Mouse (Mus musculus) heart, postnatal 0 days (tissue): ENCODE measurements around the gene Fhad1. TPM values are rescaled to one million over a fixed set of nuclear protein-coding genes. Genes with fewer than 3 reads are reported as not detected.
A peak's percentile ranks its signal among the peaks of the same experiment; 100 is the strongest.

ENCODE experiments used
- ATAC-seq: fragments of 200-750 bp; cut with Nextera tagmentation; 2 replicates; pipeline ENCODE4 v1.8.0; 2017; ENCODE audit warnings: low read depth, moderate number of reproducible peaks, moderate library complexity; ENCODE audit not compliant: insufficient read depth
- DNase-seq: peaks from one replicate; pipeline ENCODE4 v3.0.0-alpha.2; 2016; ENCODE audit warnings: low spot score
- H3K27ac ChIP-seq: fragments of 300-500 bp; sonication (generic); 2 replicates; pipeline ENCODE4 v1.5.1; 2014; ENCODE audit warnings: low read depth, mild to moderate bottlenecking
- H3K27me3 ChIP-seq: fragments of 300-500 bp; sonication (generic); 2 replicates; pipeline ENCODE4 v1.6.1; 2014; ENCODE audit warnings: low read length, mixed read lengths; ENCODE audit not compliant: control insufficient read depth, insufficient read depth
- H3K36me3 ChIP-seq: fragments of 300-500 bp; sonication (generic); replicated peaks from 2 replicates; pipeline ENCODE4 v1.6.1; 2014; ENCODE audit warnings: low read length, mixed read lengths; ENCODE audit not compliant: control insufficient read depth, insufficient read depth
- H3K4me1 ChIP-seq: fragments of 300-500 bp; sonication (generic); 2 replicates; pipeline ENCODE4 v1.6.1; 2014; ENCODE audit warnings: antibody characterized with exemption; ENCODE audit not compliant: control insufficient read depth, insufficient read depth
- H3K4me2 ChIP-seq: fragments of 300-500 bp; sonication (generic); 2 replicates; pipeline ENCODE4 v1.6.1; 2014; ENCODE audit warnings: low read depth, mild to moderate bottlenecking, low read length, moderate library complexity
- H3K4me3 ChIP-seq: fragments of 300-500 bp; sonication (generic); 2 replicates; pipeline ENCODE4 v1.5.1; 2014; ENCODE audit warnings: low read depth, low read length
- H3K9ac ChIP-seq: fragments of 300-500 bp; sonication (generic); replicated peaks from 2 replicates; pipeline ENCODE4 v1.6.1; 2014; ENCODE audit warnings: low read depth, low read length, mixed read lengths
- H3K9me3 ChIP-seq: fragments of 300-500 bp; sonication (generic); replicated peaks from 2 replicates; pipeline ENCODE4 v1.6.1; 2016; ENCODE audit warnings: low read length; ENCODE audit not compliant: control insufficient read depth
- CTCF ChIP-seq: IDR thresholded peaks from 2 replicates; pipeline ENCODE4 v1.5.1; 2016; ENCODE audit warnings: antibody characterized with exemption, control low read depth, low read depth
- EP300 ChIP-seq: IDR thresholded peaks from 2 replicates; pipeline ENCODE4 v1.6.1; 2016; ENCODE audit warnings: antibody characterized with exemption, low read depth
- WGBS: fragments of 180-500 bp; shearing (Covaris S2); extraction: QIAGEN DNeasy Blood & Tissue Kit; methylation state at CpG from one replicate; pipeline ENCODE4 v1.1.7; 2014; 5-methylcytosine and 5-hydroxymethylcytosine counted together
- polyA plus RNA-seq: library from polyadenylated mRNA; unstranded; fragments of >200 nt; fragmentation: Nextera tagmentation; extraction: Ambion mirVana; gene quantifications from 2 replicates; pipeline ENCODE4 v1.2.1, GENCODE M21; 2015
- total RNA-seq: library from RNA; depleted of rRNA; stranded (reverse); fragments of >200 nt; gene quantifications from 2 replicates; pipeline ENCODE4 v1.2.3, GENCODE M21; 2014; ENCODE audit warnings: low replicate concordance

The Fhad1 gene
- total and polyA plus RNA-seq, 2 experiments from 2014 or later: 2.7 TPM; not detected in 1

GRCm38 (mm10) chr4:141941289-141941688 lies 73.6 kb downstream of the Fhad1 start:
- no peaks in the 10 kb centered on the region for H3K27me3 ChIP-seq
- DNase-seq (no peak), ATAC-seq (no peak)
- TF ChIP-seq CTCF: no peak
- TF ChIP-seq EP300: no peak
- no peak overlapping the region for H3K27ac ChIP-seq
- no peak overlapping the region for H3K4me3 ChIP-seq
- no peaks in the 10 kb centered on the region for H3K36me3 ChIP-seq
- 87% methylated on average over 8 of the region's 8 CpGs for WGBS
- H3K4me1 ChIP-seq: 0 out of 2 replicates have a peak, but pooled peaks cover 7% of the 10 kb centered on the region
- H3K9me3 ChIP-seq: no peaks in the 10 kb centered on the region
- H3K4me2 ChIP-seq: no peak overlapping the region
- no peak overlapping the region for H3K9ac ChIP-seq

DNA sequence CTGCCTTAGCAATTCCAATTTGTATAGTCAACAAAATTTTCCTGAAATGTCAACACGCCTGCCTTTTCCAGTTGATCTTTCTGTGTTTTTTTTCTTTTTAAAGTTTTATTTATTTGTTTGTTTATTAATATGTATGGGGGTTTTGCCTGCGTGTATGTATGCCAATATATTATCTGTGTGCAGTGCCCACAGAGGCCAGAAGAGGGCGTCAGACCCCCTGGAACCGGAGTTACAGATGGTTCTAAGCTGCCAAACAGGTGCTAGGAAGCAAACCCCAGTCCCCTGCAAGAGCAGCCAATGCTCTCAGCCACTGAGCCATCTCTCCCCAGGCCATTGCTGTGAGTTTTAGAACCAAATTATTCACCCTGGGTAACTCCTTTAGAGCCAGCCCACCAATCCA lies 76.3 kb downstream of the Fhad1 start:
- H3K9ac ChIP-seq: no peak overlapping the region
- 0 out of 2 replicates have a peak, but pooled peaks cover 7% of the 10 kb centered on the region for H3K4me1 ChIP-seq
- no peak overlapping the region for H3K4me2 ChIP-seq
- ATAC-seq (no peak), DNase-seq (no peak)
- no peak overlapping the region for H3K4me3 ChIP-seq
- TF ChIP-seq CTCF: no peak
- no peak for TF ChIP-seq EP300
- no peaks in the 10 kb centered on the region for H3K27me3 ChIP-seq
- WGBS: 82% methylated on average over 4 of the region's 4 CpGs
- H3K36me3 ChIP-seq: no peaks in the 10 kb centered on the region
- H3K27ac ChIP-seq: no peak overlapping the region
- no peaks in the 10 kb centered on the region for H3K9me3 ChIP-seq

GRCm38 (mm10) chr4:141932785-141933574 lies 81.9 kb downstream of the Fhad1 start:
- no peaks in the 10 kb centered on the region; the same call in 1 of the 2 replicates for H3K4me1 ChIP-seq
- no peak overlapping the region for H3K9ac ChIP-seq
- H3K36me3 ChIP-seq: no peaks in the 10 kb centered on the region
- DNase-seq (no peak), ATAC-seq (0 out of 2 replicates have a peak, but pooled peaks have one; percentile 27)
- 68% methylated on average over 13 of the region's 14 CpGs for WGBS
- H3K27ac ChIP-seq: no peak overlapping the region
- no peaks in the 10 kb centered on the region for H3K27me3 ChIP-seq
- H3K4me2 ChIP-seq: no peak overlapping the region
- no peak overlapping the region for H3K4me3 ChIP-seq
- TF ChIP-seq EP300: no peak
- no peaks in the 10 kb centered on the region for H3K9me3 ChIP-seq

- Histone ChIP-seq H3K27me3 (no peaks in the 10 kb centered on the region), H3K4me1 (no peaks in the 10 kb centered on the region; the same call in 1 of the 2 replicates), H3K27ac (no peak overlapping the region), H3K4me2 (no peak overlapping the region), H3K4me3 (no peak overlapping the region), H3K9me3 (no peaks in the 10 kb centered on the region), H3K9ac (no peak overlapping the region), H3K36me3 (no peaks in the 10 kb centered on the region)
- no peak for TF ChIP-seq CTCF
- no peak for TF ChIP-seq EP300
- DNase-seq (no peak), ATAC-seq (no peak)
- 64% methylated on average over 5 of the region's 5 CpGs for WGBS
These were observed 83.4 kb downstream of the Fhad1 start for GRCm38 (mm10) chr4:141931526-141931925.

DNA sequence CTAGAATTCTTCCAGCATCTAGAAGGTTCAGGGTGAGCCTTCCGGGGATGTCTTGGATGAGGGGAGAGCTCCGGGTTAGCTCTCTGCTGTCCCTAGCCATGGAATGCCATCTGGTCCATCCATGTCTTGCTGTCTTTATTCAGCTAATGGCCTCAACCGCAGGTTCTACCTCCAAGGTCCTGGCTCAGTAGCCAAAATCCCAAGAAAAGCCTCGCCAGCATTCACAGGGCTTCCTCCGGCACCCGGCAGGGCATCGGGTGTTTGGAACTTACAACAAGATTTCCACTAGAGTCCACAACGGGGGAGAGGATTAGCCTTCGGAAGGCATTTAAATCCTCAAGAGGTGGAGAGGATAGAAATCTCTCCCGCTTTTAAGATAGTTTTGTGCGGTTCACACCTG lies 84.9 kb downstream of the Fhad1 start:
- Histone ChIP-seq H3K27ac (no peak overlapping the region), H3K4me2 (no peak overlapping the region), H3K9ac (no peak overlapping the region), H3K36me3 (no peaks in the 10 kb centered on the region), H3K27me3 (no peaks in the 10 kb centered on the region), H3K4me3 (no peak overlapping the region), H3K4me1 (no peaks in the 10 kb centered on the region; the same call in 1 of the 2 replicates), H3K9me3 (no peaks in the 10 kb centered on the region)
- TF ChIP-seq EP300: no peak
- TF ChIP-seq CTCF: no peak
- ATAC-seq: no peak
- 85% methylated on average over 11 of the region's 11 CpGs for WGBS
- no peak for DNase-seq

- DNase-seq (peak; percentile 68), ATAC-seq (peak; percentile 74)
- H3K27me3 ChIP-seq: no peaks in the 10 kb centered on the region
- H3K4me3 ChIP-seq: no peak overlapping the region
- no peaks in the 10 kb centered on the region; the same call in 1 of the 2 replicates for H3K4me1 ChIP-seq
- no peak overlapping the region for H3K27ac ChIP-seq
- H3K9me3 ChIP-seq: no peaks in the 10 kb centered on the region
- 40% methylated on average over 7 of the region's 7 CpGs for WGBS
- H3K36me3 ChIP-seq: no peaks in the 10 kb centered on the region
- no peak for TF ChIP-seq CTCF
- peak; percentile 60; the same call in 1 of the 2 replicates for TF ChIP-seq EP300
- no peak overlapping the region for H3K4me2 ChIP-seq
- H3K9ac ChIP-seq: no peak overlapping the region
These were observed 86.0 kb downstream of the Fhad1 start for GRCm38 (mm10) chr4:141928881-141929281.
